Mouse (Mus musculus) liver, embryonic 11.5 days (tissue): ENCODE measurements around the gene Islr. TPM values are rescaled to one million over a fixed set of nuclear protein-coding genes. Genes with fewer than 3 reads are reported as not detected.

ENCODE experiments used
- ATAC-seq: fragments of 200-750 bp; cut with Nextera tagmentation; replicated peaks from 2 replicates; pipeline ENCODE4 v1.8.0; 2017; ENCODE audit warnings: moderate number of reproducible peaks, mild to moderate bottlenecking, moderate TSS enrichment, moderate library complexity; ENCODE audit not compliant: low FRiP score
- DNase-seq: peaks from one replicate; pipeline ENCODE4 v3.0.0-alpha.2; 2017; ENCODE audit warnings: low spot score
- H3K27ac ChIP-seq: fragments of 300-500 bp; sonication (generic); 2 replicates; pipeline ENCODE4 v1.5.1; 2014; ENCODE audit warnings: mild to moderate bottlenecking, low read depth, low read length, control low read depth
- H3K27me3 ChIP-seq: fragments of 300-500 bp; sonication (generic); replicated peaks from 2 replicates; pipeline ENCODE4 v1.6.1; 2014; ENCODE audit warnings: low read length, mixed read lengths; ENCODE audit not compliant: control insufficient read depth, insufficient read depth
- H3K36me3 ChIP-seq: fragments of 300-500 bp; sonication (generic); 2 replicates; pipeline ENCODE4 v1.6.1; 2014; ENCODE audit warnings: mild to moderate bottlenecking, low read length, moderate library complexity, mixed read lengths; ENCODE audit not compliant: control insufficient read depth, insufficient read depth
- H3K4me1 ChIP-seq: fragments of 300-500 bp; sonication (generic); replicated peaks from 2 replicates; pipeline ENCODE4 v1.6.1; 2014; ENCODE audit warnings: low read length, mixed read lengths; ENCODE audit not compliant: control insufficient read depth, insufficient read depth
- H3K4me2 ChIP-seq: fragments of 300-500 bp; sonication (generic); 2 replicates; pipeline ENCODE4 v1.6.1; 2014; ENCODE audit warnings: mild to moderate bottlenecking, control low read depth, moderate library complexity
- H3K4me3 ChIP-seq: fragments of 300-500 bp; sonication (generic); 2 replicates; pipeline ENCODE4 v1.5.1; 2014; ENCODE audit warnings: low read depth, low read length, control low read depth
- H3K9ac ChIP-seq: fragments of 300-500 bp; sonication (generic); 2 replicates; pipeline ENCODE4 v1.6.1; 2014; ENCODE audit warnings: low read depth, low read length, control low read depth
- H3K9me3 ChIP-seq: fragments of 300-500 bp; sonication (generic); 2 replicates; pipeline ENCODE4 v1.6.1; 2016; ENCODE audit warnings: low read length, inconsistent platforms, mixed read lengths; ENCODE audit not compliant: control insufficient read depth
- WGBS: fragments of 180-500 bp; shearing (Covaris S2); extraction: QIAGEN DNeasy Blood & Tissue Kit; methylation state at CpG from one replicate; pipeline ENCODE4 v1.1.7; 2014; 5-methylcytosine and 5-hydroxymethylcytosine counted together
- polyA plus RNA-seq: library from polyadenylated mRNA; unstranded; fragments of >200 nt; fragmentation: Nextera tagmentation; extraction: Ambion mirVana; gene quantifications from 2 replicates; pipeline ENCODE4 v1.2.1, GENCODE M21; 2014

Gene Islr
- polyA plus RNA-seq, 1 experiment from 2014 or later = 8.5 TPM

GRCm38 (mm10) chr9:58134906-58135305 lies 69.2 kb downstream of the Islr start:
- H3K36me3 ChIP-seq = no peaks in the 10 kb centered on the region
- H3K4me3 ChIP-seq = no peak overlapping the region
- no peak overlapping the region for H3K27ac ChIP-seq
- H3K4me2 ChIP-seq = no peak overlapping the region; the same call in 1 of the 2 replicates
- no peaks in the 10 kb centered on the region; the same call in 1 of the 2 replicates for H3K4me1 ChIP-seq
- H3K9ac ChIP-seq = no peak overlapping the region
- H3K27me3 ChIP-seq = peaks cover 60% of the 10 kb centered on the region
- 20% methylated on average over 7 of the region's 7 CpGs for WGBS
- no peaks in the 10 kb centered on the region for H3K9me3 ChIP-seq
- no peak for ATAC-seq
- DNase-seq = no peak

GRCm38 (mm10) chr9:58133893-58134884 lies 69.9 kb downstream of the Islr start:
- H3K9me3 ChIP-seq = no peaks in the 10 kb centered on the region
- WGBS = 10% methylated on average over 17 of the region's 17 CpGs
- DNase-seq = no peak
- no peaks in the 10 kb centered on the region for H3K36me3 ChIP-seq
- no peak for ATAC-seq
- no peak overlapping the region for H3K9ac ChIP-seq
- H3K4me1 ChIP-seq = peaks cover 3% of the 10 kb centered on the region; the same call in 1 of the 2 replicates
- H3K4me3 ChIP-seq = no peak overlapping the region
- no peak overlapping the region for H3K4me2 ChIP-seq
- no peak overlapping the region for H3K27ac ChIP-seq
- H3K27me3 ChIP-seq = peaks cover 68% of the 10 kb centered on the region

GRCm38 (mm10) chr9:58131735-58132134 lies 72.4 kb downstream of the Islr start:
- H3K4me1 ChIP-seq = peaks cover 3% of the 10 kb centered on the region
- H3K9ac ChIP-seq = no peak overlapping the region
- no peaks in the 10 kb centered on the region for H3K36me3 ChIP-seq
- ATAC-seq (no peak), DNase-seq (no peak)
- H3K27me3 ChIP-seq = peaks cover 79% of the 10 kb centered on the region
- no peak overlapping the region for H3K4me3 ChIP-seq
- H3K4me2 ChIP-seq = no peak overlapping the region
- WGBS = 52% methylated on average over 7 of the region's 7 CpGs
- no peaks in the 10 kb centered on the region for H3K9me3 ChIP-seq
- no peak overlapping the region for H3K27ac ChIP-seq

GRCm38 (mm10) chr9:58130909-58131308 lies 73.2 kb downstream of the Islr start:
- Histone ChIP-seq H3K27ac (no peak overlapping the region), H3K36me3 (no peaks in the 10 kb centered on the region), H3K4me2 (no peak overlapping the region), H3K9me3 (no peaks in the 10 kb centered on the region), H3K4me1 (peaks cover 3% of the 10 kb centered on the region), H3K27me3 (peaks cover 73% of the 10 kb centered on the region), H3K4me3 (no peak overlapping the region), H3K9ac (no peak overlapping the region)
- WGBS = 36% methylated on average over 3 of the region's 3 CpGs
- DNase-seq (no peak), ATAC-seq (no peak)

GRCm38 (mm10) chr9:58129508-58129907 lies 74.6 kb downstream of the Islr start:
- Histone ChIP-seq H3K27ac (no peak overlapping the region), H3K4me2 (no peak overlapping the region), H3K4me1 (peaks cover 3% of the 10 kb centered on the region), H3K27me3 (peaks cover 60% of the 10 kb centered on the region), H3K9me3 (no peaks in the 10 kb centered on the region), H3K4me3 (no peak overlapping the region), H3K9ac (no peak overlapping the region), H3K36me3 (no peaks in the 10 kb centered on the region)
- ATAC-seq (no peak), DNase-seq (no peak)
- WGBS = 24% methylated on average over 8 of the region's 8 CpGs

- WGBS = 8% methylated on average over 13 of the region's 13 CpGs
- H3K27ac ChIP-seq = no peak overlapping the region
- peaks cover 3% of the 10 kb centered on the region; the same call in 1 of the 2 replicates for H3K4me1 ChIP-seq
- H3K9ac ChIP-seq = no peak overlapping the region
- peaks cover 55% of the 10 kb centered on the region for H3K27me3 ChIP-seq
- H3K4me2 ChIP-seq = no peak overlapping the region
- H3K4me3 ChIP-seq = no peak overlapping the region
- no peaks in the 10 kb centered on the region for H3K36me3 ChIP-seq
- no peak for ATAC-seq
- DNase-seq = no peak
- H3K9me3 ChIP-seq = no peaks in the 10 kb centered on the region
Measured at GRCm38 (mm10) chr9:58128926-58129413, 75.1 kb downstream of the Islr start.

- Histone ChIP-seq H3K27me3 (peaks cover 28% of the 10 kb centered on the region), H3K4me3 (no peak overlapping the region), H3K4me2 (no peak overlapping the region), H3K27ac (no peak overlapping the region), H3K4me1 (peaks cover 3% of the 10 kb centered on the region; the same call in 1 of the 2 replicates), H3K9ac (no peak overlapping the region), H3K9me3 (no peaks in the 10 kb centered on the region), H3K36me3 (no peaks in the 10 kb centered on the region)
- DNase-seq = no peak
- ATAC-seq = no peak
- 30% methylated on average over 4 of the region's 4 CpGs for WGBS
Measured at GRCm38 (mm10) chr9:58125811-58126210, 78.3 kb downstream of the Islr start.

GRCm38 (mm10) chr9:58125085-58125484 lies 79.0 kb downstream of the Islr start:
- Histone ChIP-seq H3K27ac (no peak overlapping the region), H3K9me3 (no peaks in the 10 kb centered on the region), H3K4me1 (peaks cover 3% of the 10 kb centered on the region; the same call in 1 of the 2 replicates), H3K27me3 (peaks cover 21% of the 10 kb centered on the region), H3K36me3 (no peaks in the 10 kb centered on the region), H3K4me3 (no peak overlapping the region), H3K4me2 (no peak overlapping the region), H3K9ac (no peak overlapping the region)
- WGBS = 57% methylated on average over 3 of the region's 3 CpGs
- DNase-seq (no peak), ATAC-seq (no peak)
